Mouse (Mus musculus) stomach, embryonic 15.5 days (tissue): ENCODE measurements around the gene Gltp. TPM values are rescaled to one million over a fixed set of nuclear protein-coding genes. Genes with fewer than 3 reads are reported as not detected.

Experiments
- ATAC-seq: fragments of 200-750 bp; cut with Nextera tagmentation; 2 replicates; pipeline ENCODE4 v1.8.0; 2017; ENCODE audit warnings: low read depth, moderate number of reproducible peaks, moderate TSS enrichment; ENCODE audit not compliant: insufficient read depth, low FRiP score
- H3K27ac ChIP-seq: fragments of 300-500 bp; sonication (generic); 2 replicates; pipeline ENCODE4 v1.5.1; 2015; ENCODE audit warnings: mild to moderate bottlenecking, inconsistent platforms
- H3K27me3 ChIP-seq: fragments of 300-500 bp; sonication (generic); replicated peaks from 2 replicates; pipeline ENCODE4 v1.6.1; 2015; ENCODE audit warnings: inconsistent platforms
- H3K36me3 ChIP-seq: fragments of 300-500 bp; sonication (generic); 2 replicates; pipeline ENCODE4 v1.6.1; 2015; ENCODE audit warnings: inconsistent platforms
- H3K4me1 ChIP-seq: fragments of 300-500 bp; sonication (generic); 2 replicates; pipeline ENCODE4 v1.6.1; 2015; ENCODE audit warnings: inconsistent platforms
- H3K4me2 ChIP-seq: fragments of 300-500 bp; sonication (generic); 2 replicates; pipeline ENCODE4 v1.6.1; 2015; ENCODE audit warnings: mild to moderate bottlenecking, inconsistent platforms
- H3K4me3 ChIP-seq: fragments of 300-500 bp; sonication (generic); replicated peaks from 2 replicates; pipeline ENCODE4 v1.5.1; 2015; ENCODE audit warnings: inconsistent platforms
- H3K9ac ChIP-seq: fragments of 300-500 bp; sonication (generic); 2 replicates; pipeline ENCODE4 v1.6.1; 2015; ENCODE audit warnings: inconsistent platforms
- H3K9me3 ChIP-seq: fragments of 300-500 bp; sonication (generic); 2 replicates; pipeline ENCODE4 v1.6.1; 2016; ENCODE audit warnings: inconsistent platforms
- WGBS: fragments of 180-500 bp; shearing (Covaris S2); methylation state at CpG from one replicate; pipeline ENCODE4 v1.1.7; 2015; 5-methylcytosine and 5-hydroxymethylcytosine counted together
- polyA plus RNA-seq: library from polyadenylated mRNA; unstranded; fragments of >200 nt; fragmentation: Nextera tagmentation; extraction: Ambion mirVana; gene quantifications from 2 replicates; pipeline ENCODE4 v1.2.1, GENCODE M21; 2015

Gltp gene
- polyA plus RNA-seq, 1 experiment from 2014 or later: 144 TPM

- Histone ChIP-seq H3K4me3 (no peak overlapping the region), H3K27ac (no peak overlapping the region), H3K9me3 (no peaks in the 10 kb centered on the region), H3K36me3 (no peaks in the 10 kb centered on the region), H3K4me1 (peaks cover 25% of the 10 kb centered on the region), H3K4me2 (peak overlapping the region; percentile 11; the same call in 1 of the 2 replicates), H3K9ac (no peak overlapping the region), H3K27me3 (peaks cover 1% of the 10 kb centered on the region; the same call in 1 of the 2 replicates)
- 37% methylated on average over 3 of the region's 3 CpGs for WGBS
- ATAC-seq: no peak
Measured at GRCm38 (mm10) chr5:114651449-114651848, 39.3 kb downstream of the Gltp start.

DNA sequence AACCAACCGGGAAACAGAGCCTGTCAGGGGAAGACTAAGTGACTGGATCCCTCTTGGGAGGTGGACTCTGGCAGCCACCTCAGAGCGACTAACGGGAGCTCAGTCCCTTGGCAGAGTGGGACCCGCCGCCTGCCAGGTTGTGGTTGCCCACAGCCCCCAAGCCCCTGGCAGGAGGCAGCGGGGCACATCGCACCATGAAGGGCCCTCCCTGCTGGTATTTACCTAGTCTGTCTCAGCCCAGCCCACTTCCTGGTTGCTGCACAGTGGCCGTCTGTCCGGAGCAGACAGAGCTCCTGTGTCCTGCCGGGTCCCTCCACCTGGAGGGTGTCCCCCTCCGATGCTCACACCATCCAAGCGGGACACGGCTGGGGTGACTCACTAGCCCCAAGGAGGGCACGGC lies 39.8 kb downstream of the Gltp start:
- Histone ChIP-seq H3K36me3 (no peaks in the 10 kb centered on the region), H3K27ac (no peak overlapping the region), H3K27me3 (no peaks in the 10 kb centered on the region), H3K4me2 (peak overlapping the region; percentile 11; the same call in 1 of the 2 replicates), H3K9me3 (no peaks in the 10 kb centered on the region), H3K4me1 (peaks cover 25% of the 10 kb centered on the region), H3K9ac (no peak overlapping the region), H3K4me3 (no peak overlapping the region)
- no peak for ATAC-seq
- WGBS: 36% methylated on average over 14 of the region's 14 CpGs

- no peak overlapping the region for H3K27ac ChIP-seq
Measured at GRCm38 (mm10) chr5:114648728-114649311, 42.0 kb downstream of the Gltp start.

GRCm38 (mm10) chr5:114647211-114647974 lies 43.4 kb downstream of the Gltp start:
- peak; percentile 56 for ATAC-seq
- Histone ChIP-seq H3K27ac (peak overlapping the region; percentile 49), H3K9me3 (no peaks in the 10 kb centered on the region), H3K27me3 (no peaks in the 10 kb centered on the region), H3K4me1 (peaks cover 25% of the 10 kb centered on the region), H3K4me2 (peak overlapping the region; percentile 73), H3K9ac (no peak overlapping the region), H3K36me3 (no peaks in the 10 kb centered on the region), H3K4me3 (peak overlapping the region; percentile 27)
- WGBS: 3% methylated on average over 27 of the region's 27 CpGs

More at GRCm38 (mm10) chr5:114648728-114649311, 42.0 kb downstream of the Gltp start:
- Histone ChIP-seq H3K4me1 (peaks cover 25% of the 10 kb centered on the region), H3K4me2 (no peak overlapping the region), H3K9me3 (no peaks in the 10 kb centered on the region), H3K9ac (no peak overlapping the region), H3K27me3 (no peaks in the 10 kb centered on the region), H3K36me3 (no peaks in the 10 kb centered on the region), H3K4me3 (no peak overlapping the region)
- WGBS: 69% methylated on average over 11 of the region's 11 CpGs
- ATAC-seq: no peak

- whole genome bisulfite sequencing: 86% methylated on average over 5 of the region's 5 CpGs
- peaks cover 20% of the 10 kb centered on the region for H3K4me1 ChIP-seq
- H3K9ac ChIP-seq: no peak overlapping the region
- no peak for ATAC-seq
- no peak overlapping the region for H3K4me2 ChIP-seq
- H3K4me3 ChIP-seq: no peak overlapping the region
- H3K27me3 ChIP-seq: no peaks in the 10 kb centered on the region
- no peaks in the 10 kb centered on the region for H3K9me3 ChIP-seq
- H3K27ac ChIP-seq: no peak overlapping the region
- H3K36me3 ChIP-seq: no peaks in the 10 kb centered on the region
Measured at GRCm38 (mm10) chr5:114645916-114646315, 44.9 kb downstream of the Gltp start.

DNA sequence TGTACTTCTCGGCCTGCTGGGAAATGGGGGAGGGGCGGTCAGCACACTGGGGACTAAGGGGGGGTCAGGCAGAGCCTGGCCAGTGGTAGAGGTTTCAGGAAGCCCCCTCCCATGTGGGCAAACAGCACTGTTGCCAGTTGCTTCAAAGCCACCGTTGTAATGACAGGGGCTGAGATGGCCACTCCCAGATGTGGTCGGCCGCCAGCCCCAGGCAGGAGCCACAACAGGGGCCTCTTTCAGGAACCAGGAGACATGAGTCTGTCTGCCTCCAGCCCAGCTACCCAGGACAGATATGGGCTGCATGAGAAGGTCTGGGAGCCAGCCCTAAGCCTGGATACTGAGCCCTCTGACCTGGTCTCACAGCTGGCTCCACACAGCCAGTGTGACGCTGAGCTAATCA lies 45.9 kb downstream of the Gltp start:
- Histone ChIP-seq H3K9me3 (no peaks in the 10 kb centered on the region), H3K27me3 (no peaks in the 10 kb centered on the region), H3K4me3 (no peak overlapping the region), H3K4me2 (no peak overlapping the region), H3K36me3 (no peaks in the 10 kb centered on the region), H3K4me1 (peaks cover 14% of the 10 kb centered on the region), H3K9ac (no peak overlapping the region), H3K27ac (no peak overlapping the region)
- WGBS: 39% methylated on average over 6 of the region's 6 CpGs
- ATAC-seq: no peak

GRCm38 (mm10) chr5:114640809-114641208 lies 50.0 kb downstream of the Gltp start:
- H3K9ac ChIP-seq: no peak overlapping the region
- 80% methylated on average over 10 of the region's 10 CpGs for WGBS

GRCm38 (mm10) chr5:114639645-114639957 lies 51.2 kb downstream of the Gltp start:
- WGBS: 26% methylated on average over 7 of the region's 7 CpGs

More at GRCm38 (mm10) chr5:114640809-114641208, 50.0 kb downstream of the Gltp start:
- Histone ChIP-seq H3K4me2 (no peak overlapping the region), H3K4me3 (no peak overlapping the region), H3K4me1 (no peaks in the 10 kb centered on the region), H3K27ac (no peak overlapping the region), H3K36me3 (no peaks in the 10 kb centered on the region), H3K9me3 (no peaks in the 10 kb centered on the region), H3K27me3 (no peaks in the 10 kb centered on the region)
- ATAC-seq: no peak

DNA sequence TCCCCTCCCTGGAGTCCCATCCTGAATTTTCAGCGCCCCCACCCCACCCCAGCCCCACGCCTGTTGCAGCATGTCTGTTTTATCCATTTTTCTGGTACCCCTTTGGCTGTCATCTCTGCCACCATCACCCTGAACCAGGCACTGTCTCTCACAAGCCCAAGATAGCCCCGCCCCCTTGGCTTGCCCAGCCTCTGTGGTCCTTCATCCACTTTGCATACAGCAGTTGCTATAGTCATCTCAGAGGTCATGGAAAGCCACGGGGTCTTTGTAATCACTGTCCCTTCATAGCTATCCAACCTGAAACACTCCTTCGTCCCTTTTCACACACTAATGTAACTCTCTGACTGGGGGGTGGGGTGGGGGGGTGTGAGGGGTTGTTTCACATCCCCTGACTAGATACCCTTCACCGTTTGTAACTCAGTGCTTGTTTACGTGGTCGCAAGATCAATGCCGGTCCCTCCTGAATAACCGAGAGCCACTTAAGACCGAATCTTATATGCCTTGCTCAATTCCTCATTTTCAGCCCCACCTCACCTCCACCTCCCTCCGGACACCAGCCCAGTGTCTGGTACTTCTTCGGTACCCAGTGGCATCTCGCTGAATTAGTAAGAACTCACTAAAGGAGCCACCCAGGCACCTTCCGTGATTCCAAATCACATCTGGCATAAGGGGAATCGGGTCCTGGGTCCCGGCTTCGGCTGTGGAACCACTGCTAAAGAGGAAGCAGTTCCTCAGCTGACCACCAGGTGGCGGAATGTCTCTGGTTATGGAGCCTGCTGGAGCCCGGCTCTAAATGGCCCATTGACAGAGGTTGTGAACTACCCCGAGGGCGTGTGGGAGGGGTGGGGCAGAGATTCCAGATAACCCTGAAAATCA lies 51.8 kb downstream of the Gltp start:
- no peaks in the 10 kb centered on the region for H3K9me3 ChIP-seq
- H3K4me1 ChIP-seq: no peaks in the 10 kb centered on the region
- no peak overlapping the region for H3K27ac ChIP-seq
- H3K4me3 ChIP-seq: peak overlapping the region; percentile 19; the same call in 1 of the 2 replicates
- H3K4me2 ChIP-seq: peak overlapping the region; percentile 48
- 12% methylated on average over 22 of the region's 22 CpGs for WGBS
- H3K9ac ChIP-seq: no peak overlapping the region
- ATAC-seq: peak; percentile 77
- H3K27me3 ChIP-seq: no peaks in the 10 kb centered on the region
- H3K36me3 ChIP-seq: no peaks in the 10 kb centered on the region

More at GRCm38 (mm10) chr5:114639645-114639957, 51.2 kb downstream of the Gltp start:
- Histone ChIP-seq H3K4me1 (no peaks in the 10 kb centered on the region), H3K9me3 (no peaks in the 10 kb centered on the region), H3K4me3 (no peak overlapping the region), H3K36me3 (no peaks in the 10 kb centered on the region), H3K9ac (no peak overlapping the region), H3K4me2 (peak overlapping the region; percentile 48), H3K27ac (no peak overlapping the region), H3K27me3 (no peaks in the 10 kb centered on the region)
- peak; percentile 31; the same call in 1 of the 2 replicates for ATAC-seq

DNA sequence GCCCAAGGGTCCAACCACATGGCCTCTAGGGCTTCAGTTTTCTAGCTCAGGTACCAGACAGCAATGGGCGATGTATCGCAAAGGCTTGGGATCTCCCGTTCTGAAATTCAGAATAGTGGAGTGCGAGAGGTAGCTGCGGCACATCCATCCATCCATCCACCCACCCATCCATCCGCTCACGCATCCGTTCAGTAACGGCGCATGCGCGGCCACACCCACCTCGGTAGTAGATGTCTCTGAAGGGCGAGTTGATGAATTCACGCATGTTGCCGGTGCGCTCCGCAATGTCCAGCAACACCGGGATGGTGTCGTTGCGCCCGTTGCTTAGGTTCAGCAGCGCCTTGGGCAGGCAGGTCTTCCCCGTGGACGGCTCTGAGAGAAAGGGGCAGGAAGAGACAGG lies 54.7 kb downstream of the Gltp start:
- Histone ChIP-seq H3K9me3 (no peaks in the 10 kb centered on the region), H3K9ac (no peak overlapping the region), H3K27ac (no peak overlapping the region), H3K4me3 (no peak overlapping the region), H3K27me3 (no peaks in the 10 kb centered on the region), H3K4me1 (no peaks in the 10 kb centered on the region), H3K36me3 (no peaks in the 10 kb centered on the region), H3K4me2 (no peak overlapping the region)
- ATAC-seq: no peak
- 74% methylated on average over 25 of the region's 25 CpGs for WGBS

GRCm38 (mm10) chr5:114631336-114631735 lies 59.4 kb downstream of the Gltp start:
- no peaks in the 10 kb centered on the region for H3K9me3 ChIP-seq
- no peak for ATAC-seq
- H3K9ac ChIP-seq: no peak overlapping the region
- H3K27me3 ChIP-seq: no peaks in the 10 kb centered on the region
- no peaks in the 10 kb centered on the region for H3K4me1 ChIP-seq
- H3K4me3 ChIP-seq: no peak overlapping the region
- 48% methylated on average over 2 of the region's 2 CpGs for WGBS
- H3K36me3 ChIP-seq: no peaks in the 10 kb centered on the region
- H3K4me2 ChIP-seq: no peak overlapping the region
- no peak overlapping the region for H3K27ac ChIP-seq

GRCm38 (mm10) chr5:114625590-114625989 lies 65.2 kb downstream of the Gltp start:
- H3K4me1 ChIP-seq: no peaks in the 10 kb centered on the region
- H3K27me3 ChIP-seq: no peaks in the 10 kb centered on the region
- H3K4me2 ChIP-seq: no peak overlapping the region
- H3K4me3 ChIP-seq: no peak overlapping the region
- no peaks in the 10 kb centered on the region for H3K9me3 ChIP-seq
- ATAC-seq: no peak
- H3K27ac ChIP-seq: no peak overlapping the region
- no peaks in the 10 kb centered on the region for H3K36me3 ChIP-seq
- WGBS: 18% methylated on average over 3 of the region's 3 CpGs
- no peak overlapping the region for H3K9ac ChIP-seq
